Mouse (Mus musculus): ENCODE results near the gene Palm2.

The Palm2 gene

DNA sequence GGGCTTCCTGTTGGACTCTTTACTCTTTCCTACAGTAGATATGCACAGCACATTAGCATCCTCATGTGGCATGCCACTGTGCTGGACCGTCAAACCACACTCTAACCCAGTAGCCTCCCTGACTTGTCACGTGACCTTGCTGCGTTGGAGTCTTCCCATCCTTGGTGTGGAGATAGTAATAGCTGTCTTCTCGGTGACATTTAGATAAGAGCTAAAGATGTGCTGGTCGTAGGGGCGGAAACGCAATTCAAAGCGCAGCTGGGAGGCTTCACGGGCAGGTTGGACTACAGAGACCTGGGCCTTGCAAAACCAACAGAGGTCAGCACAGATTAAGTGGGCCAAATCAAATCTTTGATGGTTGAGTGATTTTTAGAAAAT, 167.4 kb downstream of the Palm2 start:
- TF ChIP-seq NANOG (IDR thresholded peaks at IDR 0.05; ENCODE audit: borderline replicate concordance, low read length) (no peak), POU5F1 (IDR thresholded peaks at IDR 0.05; ENCODE audit: borderline replicate concordance, low read length) (no peak), CTCF (conservative IDR thresholded peaks at IDR 0.05; ENCODE audit: low read length) (no peak)
- H3K9me3 ChIP-seq (ENCODE audit: low read length): no peaks in the 10 kb centered on the region
- no peaks in the 10 kb centered on the region for H3K4me1 ChIP-seq (replicated peaks; ENCODE audit: low read depth, low read length)
- no peak overlapping the region for H3K4me3 ChIP-seq (replicated peaks; ENCODE audit: low read length)
- peaks cover 5% of the 10 kb centered on the region; the same call in 1 of the 2 replicates for H3K27me3 ChIP-seq (ENCODE audit: insufficient read depth, low read length)
- H3K36me3 ChIP-seq (ENCODE audit: insufficient read depth, low read length): no peaks in the 10 kb centered on the region

DNA sequence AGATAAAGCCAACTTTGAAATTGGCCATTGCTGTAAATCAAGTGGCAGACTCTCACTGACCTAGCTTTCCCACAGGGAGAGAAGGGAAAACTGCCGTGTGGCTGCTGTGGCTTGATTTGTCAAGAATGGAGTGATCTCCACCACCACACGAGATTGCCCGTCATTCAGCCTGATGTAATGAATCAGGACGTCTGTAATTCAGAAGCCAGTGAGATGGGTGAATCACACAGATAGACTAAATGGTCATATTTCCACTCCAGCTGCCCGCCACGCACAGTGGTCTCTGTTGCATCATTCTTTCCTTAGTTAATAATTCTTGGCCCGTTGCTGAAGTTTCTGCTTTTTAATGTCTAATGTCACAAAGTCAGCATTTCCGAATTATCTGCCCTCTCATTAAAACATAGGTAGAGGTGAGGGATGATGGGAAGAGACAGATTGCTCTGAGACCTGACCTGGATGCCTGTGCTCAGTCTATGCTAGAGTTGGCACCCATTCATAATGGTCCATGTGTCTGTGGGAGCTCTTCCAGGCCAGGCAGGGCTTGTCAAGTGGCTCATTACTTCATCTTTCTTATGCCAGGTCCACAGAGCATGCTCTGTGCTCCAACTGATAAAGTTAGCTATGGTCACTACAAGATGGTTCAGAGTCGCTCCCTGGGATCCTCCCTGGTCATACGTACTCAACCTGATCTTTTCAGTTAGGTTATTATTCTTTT, 168.0 kb downstream of the Palm2 start:
- Histone ChIP-seq H3K27me3 (ENCODE audit: insufficient read depth, low read length) (peaks cover 5% of the 10 kb centered on the region; the same call in 1 of the 2 replicates), H3K9me3 (ENCODE audit: low read length) (no peaks in the 10 kb centered on the region), H3K36me3 (ENCODE audit: insufficient read depth, low read length) (no peaks in the 10 kb centered on the region), H3K4me3 (replicated peaks; ENCODE audit: low read length) (no peak overlapping the region), H3K4me1 (replicated peaks; ENCODE audit: low read depth, low read length) (no peaks in the 10 kb centered on the region)
- no peak for TF ChIP-seq POU5F1 (IDR thresholded peaks at IDR 0.05; ENCODE audit: borderline replicate concordance, low read length)
- TF ChIP-seq NANOG (IDR thresholded peaks at IDR 0.05; ENCODE audit: borderline replicate concordance, low read length): no peak

DNA sequence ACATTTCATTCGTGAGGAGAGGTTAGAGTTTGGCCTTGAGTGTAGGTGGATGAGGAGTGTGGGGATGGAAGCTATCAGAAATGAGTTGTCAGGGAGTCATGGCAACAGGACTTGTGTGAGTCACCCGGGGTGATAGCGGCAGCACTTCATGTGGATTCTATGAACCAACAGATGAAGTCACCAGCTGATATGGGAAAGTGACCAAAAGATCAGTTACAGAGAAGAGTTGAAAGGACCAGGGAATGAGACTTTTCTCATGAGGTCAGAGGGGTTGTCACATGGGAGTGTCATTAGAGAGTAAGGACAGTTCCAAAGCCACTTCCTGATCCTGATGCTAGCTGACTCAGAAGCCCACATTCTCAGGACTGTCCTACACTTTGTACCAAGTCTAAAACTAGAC, 172.2 kb downstream of the Palm2 start:
- Histone ChIP-seq H3K4me3 (replicated peaks; ENCODE audit: low read length) (no peak overlapping the region), H3K9me3 (ENCODE audit: low read length) (no peaks in the 10 kb centered on the region), H3K4me1 (replicated peaks; ENCODE audit: low read depth, low read length) (no peaks in the 10 kb centered on the region), H3K27me3 (ENCODE audit: insufficient read depth, low read length) (peaks cover 5% of the 10 kb centered on the region; the same call in 1 of the 2 replicates), H3K36me3 (ENCODE audit: insufficient read depth, low read length) (no peaks in the 10 kb centered on the region)
- TF ChIP-seq POU5F1 (IDR thresholded peaks at IDR 0.05; ENCODE audit: borderline replicate concordance, low read length) (no peak), CTCF (conservative IDR thresholded peaks at IDR 0.05; ENCODE audit: low read length) (no peak), NANOG (IDR thresholded peaks at IDR 0.05; ENCODE audit: borderline replicate concordance, low read length) (no peak)

DNA sequence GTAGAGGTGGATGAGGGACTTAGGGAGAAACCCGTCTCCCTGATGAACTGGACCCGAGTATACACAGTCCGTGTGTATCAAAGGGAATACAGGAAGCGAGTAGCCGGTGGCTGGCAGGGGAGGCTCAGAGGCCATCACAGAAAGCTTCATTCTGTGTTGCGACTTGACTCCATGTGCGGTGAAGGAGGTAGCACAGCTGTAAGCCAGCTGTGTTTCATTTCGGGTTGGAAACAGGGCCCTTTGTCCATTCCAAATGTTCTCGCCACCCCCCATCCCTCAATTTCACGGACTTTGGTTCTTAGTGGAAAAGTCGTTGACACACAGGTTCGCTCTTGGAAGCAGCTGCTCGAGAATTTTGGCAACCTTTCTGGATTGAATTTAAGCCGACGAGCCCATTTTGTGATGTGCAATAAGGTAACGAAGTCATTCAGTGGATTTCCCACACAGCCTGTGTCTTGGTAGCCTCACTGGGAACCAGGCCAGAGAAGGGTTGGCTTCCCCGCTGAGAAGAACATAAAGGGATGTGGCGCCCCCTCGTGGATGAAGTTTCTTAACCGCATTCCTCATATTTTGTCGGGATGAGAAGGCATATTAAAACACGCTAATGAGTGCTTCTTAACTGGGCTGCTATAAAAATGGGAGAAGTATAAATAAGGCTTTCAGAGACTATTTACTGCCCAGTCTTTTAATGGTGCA, 173.3 kb downstream of the Palm2 start:
- TF ChIP-seq CTCF (conservative IDR thresholded peaks at IDR 0.05; ENCODE audit: low read length) (peak; percentile 58), POU5F1 (IDR thresholded peaks at IDR 0.05; ENCODE audit: borderline replicate concordance, low read length) (no peak)
- H3K9me3 ChIP-seq (ENCODE audit: low read length): no peaks in the 10 kb centered on the region
- peaks cover 5% of the 10 kb centered on the region; the same call in 1 of the 2 replicates for H3K27me3 ChIP-seq (ENCODE audit: insufficient read depth, low read length)

DNA sequence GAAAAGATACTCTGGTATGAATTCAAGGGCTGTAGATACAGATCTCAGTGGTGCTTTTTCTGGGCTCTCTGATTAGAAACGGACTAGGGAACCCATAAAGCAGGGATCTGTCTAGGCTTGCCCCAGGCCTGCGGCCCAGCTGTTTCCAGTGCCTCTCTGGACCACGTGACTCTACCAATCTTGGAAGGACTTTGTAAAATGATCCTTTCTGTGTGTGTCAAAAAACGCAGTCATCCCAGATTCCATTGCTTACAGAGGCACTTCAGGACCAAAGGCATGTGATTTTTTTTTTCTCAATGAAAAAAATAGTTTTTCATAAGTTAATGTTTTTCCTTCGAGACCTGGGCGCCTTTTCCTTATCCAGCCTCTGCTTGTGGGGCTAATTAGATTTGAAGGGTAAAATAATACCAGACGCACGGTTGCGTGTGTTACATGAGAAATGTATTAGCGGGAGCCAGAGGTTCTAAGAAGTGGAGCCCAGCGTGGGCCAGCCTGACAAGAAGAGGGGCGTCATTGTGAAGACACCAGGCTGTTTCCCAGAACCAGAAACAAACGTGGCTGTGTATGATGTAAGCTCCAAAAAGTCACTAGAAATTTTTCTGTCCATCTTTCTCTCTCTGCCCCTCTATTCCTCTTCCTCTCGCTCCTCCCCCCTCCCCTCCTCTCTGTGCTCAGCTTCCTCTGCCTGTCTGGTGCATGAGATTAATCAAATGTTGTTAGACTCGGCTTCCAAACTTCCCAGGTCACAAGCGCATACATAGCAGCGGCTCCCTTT, 177.4 kb downstream of the Palm2 start:
- H3K36me3 ChIP-seq (ENCODE audit: insufficient read depth, low read length): no peaks in the 10 kb centered on the region
- H3K27me3 ChIP-seq (ENCODE audit: insufficient read depth, low read length): peaks cover 2% of the 10 kb centered on the region; the same call in 1 of the 2 replicates
- H3K4me1 ChIP-seq (replicated peaks; ENCODE audit: low read depth, low read length): no peaks in the 10 kb centered on the region
- H3K4me3 ChIP-seq (replicated peaks; ENCODE audit: low read length): no peak overlapping the region
- no peak for TF ChIP-seq POU5F1 (IDR thresholded peaks at IDR 0.05; ENCODE audit: borderline replicate concordance, low read length)
- TF ChIP-seq NANOG (IDR thresholded peaks at IDR 0.05; ENCODE audit: borderline replicate concordance, low read length): no peak
- TF ChIP-seq CTCF (conservative IDR thresholded peaks at IDR 0.05; ENCODE audit: low read length): no peak
- no peaks in the 10 kb centered on the region for H3K9me3 ChIP-seq (ENCODE audit: low read length)

More for the DNA sequence above, 173.3 kb downstream of the Palm2 start:
- H3K4me3 ChIP-seq (replicated peaks; ENCODE audit: low read length): no peak overlapping the region
- H3K4me1 ChIP-seq (replicated peaks; ENCODE audit: low read depth, low read length): no peaks in the 10 kb centered on the region
- H3K36me3 ChIP-seq (ENCODE audit: insufficient read depth, low read length): no peaks in the 10 kb centered on the region

DNA sequence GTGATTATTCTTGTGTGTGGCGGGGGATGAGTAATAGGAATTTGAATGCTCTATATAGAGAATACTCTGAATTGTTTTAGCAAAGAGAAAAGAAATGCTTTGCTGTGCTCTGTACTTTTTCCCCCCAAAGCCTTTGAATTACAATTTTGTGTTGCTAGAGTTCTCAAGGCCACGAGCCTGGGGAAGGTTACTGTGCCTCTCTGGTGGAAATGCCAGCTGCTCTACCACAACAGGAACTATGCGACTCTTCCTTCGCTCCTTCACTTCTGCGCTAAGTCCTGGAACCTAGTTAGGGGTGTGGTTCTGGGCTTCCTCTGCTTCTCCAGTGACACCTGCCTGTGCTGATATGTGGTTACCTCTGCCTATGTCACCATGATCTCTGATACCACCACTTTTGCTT, 178.7 kb downstream of the Palm2 start:
- Histone ChIP-seq H3K36me3 (ENCODE audit: insufficient read depth, low read length) (no peaks in the 10 kb centered on the region), H3K9me3 (ENCODE audit: low read length) (peaks cover 7% of the 10 kb centered on the region; the same call in 1 of the 2 replicates), H3K27me3 (ENCODE audit: insufficient read depth, low read length) (peaks cover 2% of the 10 kb centered on the region; the same call in 1 of the 2 replicates), H3K4me1 (replicated peaks; ENCODE audit: low read depth, low read length) (no peaks in the 10 kb centered on the region), H3K4me3 (replicated peaks; ENCODE audit: low read length) (no peak overlapping the region)
- TF ChIP-seq POU5F1 (IDR thresholded peaks at IDR 0.05; ENCODE audit: borderline replicate concordance, low read length): no peak
- TF ChIP-seq CTCF (conservative IDR thresholded peaks at IDR 0.05; ENCODE audit: low read length): no peak
- TF ChIP-seq NANOG (IDR thresholded peaks at IDR 0.05; ENCODE audit: borderline replicate concordance, low read length): no peak

DNA sequence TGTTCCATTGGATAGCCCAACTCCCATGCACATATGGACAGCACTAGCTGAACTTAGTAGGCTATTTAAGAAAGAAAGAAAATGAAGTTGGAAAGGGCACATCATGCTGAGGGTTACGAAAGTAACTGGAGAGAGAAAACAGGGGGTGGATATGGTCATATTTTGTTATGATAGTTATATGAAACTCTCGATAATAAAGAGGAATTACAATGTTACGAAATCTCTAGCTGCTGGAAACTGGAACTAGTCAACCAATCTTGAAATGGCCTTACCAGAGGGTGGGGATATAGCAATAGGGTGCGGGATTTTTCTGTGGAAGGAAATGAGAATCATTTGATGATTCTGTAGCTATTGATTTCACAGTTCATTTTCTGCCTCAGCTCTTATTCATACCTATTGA, 180.6 kb downstream of the Palm2 start:
- no peaks in the 10 kb centered on the region for H3K4me1 ChIP-seq (replicated peaks; ENCODE audit: low read depth, low read length)
- no peak for TF ChIP-seq NANOG (IDR thresholded peaks at IDR 0.05; ENCODE audit: borderline replicate concordance, low read length)
- TF ChIP-seq POU5F1 (IDR thresholded peaks at IDR 0.05; ENCODE audit: borderline replicate concordance, low read length): no peak
- no peak for TF ChIP-seq CTCF (conservative IDR thresholded peaks at IDR 0.05; ENCODE audit: low read length)

DNA sequence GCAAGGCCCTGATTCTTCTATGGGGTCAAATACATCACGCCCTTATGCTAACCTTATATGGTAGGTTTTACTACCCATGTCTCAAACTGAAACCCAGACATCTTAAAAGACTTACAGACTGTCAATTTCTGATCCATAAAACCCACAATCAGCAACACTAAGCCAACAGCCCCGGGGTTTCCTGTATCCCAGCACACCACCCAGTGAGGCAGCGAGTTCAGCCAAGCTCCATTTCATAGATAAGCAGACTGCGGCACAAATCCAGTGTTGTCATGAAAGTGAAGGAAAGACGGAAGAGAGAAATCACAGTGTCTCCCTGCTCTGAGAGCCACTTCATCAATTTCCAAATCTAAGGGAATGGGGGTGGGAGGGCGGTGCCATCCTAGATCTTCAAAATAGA, 184.7 kb downstream of the Palm2 start:
- no peaks in the 10 kb centered on the region for H3K4me1 ChIP-seq (replicated peaks; ENCODE audit: low read depth, low read length)
- peaks cover 11% of the 10 kb centered on the region; the same call in 1 of the 2 replicates for H3K9me3 ChIP-seq (ENCODE audit: low read length)
- no peaks in the 10 kb centered on the region for H3K36me3 ChIP-seq (ENCODE audit: insufficient read depth, low read length)
- no peak for TF ChIP-seq CTCF (conservative IDR thresholded peaks at IDR 0.05; ENCODE audit: low read length)
- TF ChIP-seq NANOG (IDR thresholded peaks at IDR 0.05; ENCODE audit: borderline replicate concordance, low read length): no peak
- peaks cover 2% of the 10 kb centered on the region; the same call in 1 of the 2 replicates for H3K27me3 ChIP-seq (ENCODE audit: insufficient read depth, low read length)
- H3K4me3 ChIP-seq (replicated peaks; ENCODE audit: low read length): no peak overlapping the region

More for the DNA sequence above, 180.6 kb downstream of the Palm2 start:
- H3K4me3 ChIP-seq (replicated peaks; ENCODE audit: low read length): no peak overlapping the region
- H3K27me3 ChIP-seq (ENCODE audit: insufficient read depth, low read length): peaks cover 2% of the 10 kb centered on the region; the same call in 1 of the 2 replicates
- peaks cover 11% of the 10 kb centered on the region; the same call in 1 of the 2 replicates for H3K9me3 ChIP-seq (ENCODE audit: low read length)
- H3K36me3 ChIP-seq (ENCODE audit: insufficient read depth, low read length): no peaks in the 10 kb centered on the region

Measured in E14TG2a.4 (cell line).